Mouse (Mus musculus) stomach, postnatal 0 days (tissue): ENCODE measurements around the gene Gmnc.

Experiments
- CTCF ChIP-seq: IDR thresholded peaks from 2 replicates; pipeline ENCODE4 v1.5.1; 2016; ENCODE audit warnings: antibody characterized with exemption, low read depth, mild to moderate bottlenecking, moderate library complexity
- EP300 ChIP-seq: optimal IDR thresholded peaks from 2 replicates; pipeline ENCODE3; 2016; ENCODE audit warnings: antibody characterized with exemption

GRCm38 (mm10) chr16:27026226-27026625 lies 34.8 kb upstream of the Gmnc start:
- TF ChIP-seq CTCF: no peak
- no peak for TF ChIP-seq EP300
